In the genomic region with DNA sequence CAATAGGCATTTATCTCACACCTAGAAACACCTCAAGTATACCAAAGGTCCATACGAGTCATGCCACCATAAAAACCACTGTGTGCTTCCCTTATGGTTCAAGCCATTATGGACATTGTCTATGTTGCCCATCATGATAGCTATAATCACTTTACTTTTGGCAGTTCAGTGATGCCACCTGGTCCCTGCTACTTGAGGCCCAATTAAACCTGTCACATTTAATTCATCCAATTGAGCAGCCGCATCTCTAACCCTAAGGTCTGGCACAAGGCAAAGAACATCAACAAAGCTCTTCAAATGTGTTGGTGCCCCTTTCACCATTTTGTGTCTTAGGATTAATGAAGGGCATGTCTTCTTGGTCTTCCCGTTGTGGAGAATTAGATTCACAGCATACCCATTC, we compare ENCODE assay signal across 21 mouse cellular contexts. TPM values are rescaled to one million over a fixed set of nuclear protein-coding genes. Genes with fewer than 3 reads are reported as not detected.
DNase-seq lines count a peak whose midpoint lies in the region; TF ChIP-seq lines count a peak whose summit lies in the region.
"Had no signal": no experiment of that assay in that cellular context is flagged by ENCODE, and none has a peak within 500 bp of the region (broad histone marks: within the 10 kb centered on the region; RNA-seq: fewer than 3 reads in every experiment).

No protein-coding gene starts in this region.

- WGBS in kidney, adult 2 months = 90% methylated on average over 3 of the region's 3 CpGs

- no peak overlapping the region for H3K4me3 ChIP-seq in kidney, adult 2 months (ENCODE audit: insufficient read depth, low read depth, low read length)
- H3K4me3 ChIP-seq: forebrain, embryonic 10.5 days; forebrain, embryonic 13.5 days; heart, adult 2 months; heart, embryonic 10.5 days; heart, embryonic 13.5 days; hindbrain, embryonic 15.5 days had no signal

- no peak for TF ChIP-seq POLR2A in kidney, adult 2 months (IDR thresholded peaks at IDR 0.05; ENCODE audit: low read depth, low read length)

- TF ChIP-seq CTCF in kidney, adult 2 months (conservative IDR thresholded peaks at IDR 0.05; ENCODE audit: insufficient read depth, insufficient read length, low read depth, low read length) = no peak

- H3K27me3 ChIP-seq in kidney, adult 2 months (replicated peaks; ENCODE audit: control insufficient read depth, insufficient read depth, low read length) = no peaks in the 10 kb centered on the region
- H3K27me3 ChIP-seq: forebrain, embryonic 13.5 days; heart, embryonic 13.5 days; hindbrain, embryonic 15.5 days had no signal

- peak overlapping the region; percentile 93 for H3K27ac ChIP-seq in kidney, adult 2 months (ENCODE audit: insufficient read depth, low read depth, low read length)
- H3K27ac ChIP-seq: forebrain, embryonic 10.5 days; forebrain, embryonic 13.5 days; heart, adult 2 months; heart, embryonic 10.5 days; heart, embryonic 13.5 days; hindbrain, embryonic 15.5 days had no signal

- intact Hi-C loops in left cerebral cortex, postnatal 4 days (cut with DNase I) = no loop called here
- intact Hi-C loops in left cerebral cortex, postnatal 25 days (cut with DNase I) = no loop called here

- peak; percentile 53 to 60 for DNase-seq in cerebellum, postnatal 10 days
- DNase-seq in cerebellum, adult 18-20 months = no peak
- no peak for DNase-seq in kidney, adult 2 months
- no peak for DNase-seq in kidney, postnatal 36 days
- DNase-seq in left cerebral cortex, postnatal 4 days = peak; percentile 3
- DNase-seq in left cerebral cortex, postnatal 25 days (ENCODE audit: low spot score in 2 of 2) = no peak
- DNase-seq: adrenal gland, adult 8-10 months; adrenal gland, postnatal 25 days; cerebellum, adult 11-12 months; cerebellum, adult 9-10 months; cerebellum, postnatal 36 days; gastrocnemius, postnatal 10 days; gastrocnemius, postnatal 36 days; heart, adult 2 months; heart, postnatal 14 days; heart, postnatal 4 days had no signal

- H3K4me1 ChIP-seq in kidney, adult 2 months (ENCODE audit: control insufficient read depth, insufficient read depth, low read length) = peaks cover 38% of the 10 kb centered on the region
- H3K4me1 ChIP-seq: forebrain, embryonic 10.5 days; forebrain, embryonic 13.5 days; hindbrain, embryonic 15.5 days had no signal

- H3K36me3 ChIP-seq in kidney, adult 2 months (ENCODE audit: control insufficient read depth, insufficient read depth, low read length) = no peaks in the 10 kb centered on the region
- H3K36me3 ChIP-seq: forebrain, embryonic 10.5 days; heart, embryonic 10.5 days; heart, embryonic 13.5 days; hindbrain, embryonic 15.5 days had no signal

RNA-seq across cellular contexts. Expression of a gene that starts 42.1 kb away (rescaled TPM):
- 31.6 and 31.8 TPM in 2 replicates for polyA plus RNA-seq in kidney, adult 2 months (2012; rRNA removed)
- 1 to 10 TPM; 2.4 to 4.5 TPM for total RNA-seq in left cerebral cortex, postnatal 4 days (2021)
- total RNA-seq in left cerebral cortex, postnatal 25 days (2021) = 1 to 10 TPM; 5.7 to 6.4 TPM

Comparison
In these comparisons a context has a peak if more than half of its experiments do, and no peak if none do; other contexts are left out.
1. DNase-seq: peak in cerebellum, postnatal 10 days (2 of 2) and left cerebral cortex, postnatal 4 days (single experiment); none in cerebellum, adult 18-20 months (0 of 2), kidney, adult 2 months (single experiment), kidney, postnatal 36 days (0 of 2) and left cerebral cortex, postnatal 25 days (0 of 2).